Mouse (Mus musculus): Measurements from ENCODE around the gene Cerk. TPM values are rescaled to one million over a fixed set of nuclear protein-coding genes. Genes with fewer than 3 reads are reported as not detected.
"Not testable (repeated sequence)": the region's sequence is repeated elsewhere in the genome, so short reads cannot be mapped to it uniquely, and the experiment has no call there.

Gene Cerk
- polyA plus RNA-seq, 1 experiment from 2014 or later = 16.8 TPM

DNA sequence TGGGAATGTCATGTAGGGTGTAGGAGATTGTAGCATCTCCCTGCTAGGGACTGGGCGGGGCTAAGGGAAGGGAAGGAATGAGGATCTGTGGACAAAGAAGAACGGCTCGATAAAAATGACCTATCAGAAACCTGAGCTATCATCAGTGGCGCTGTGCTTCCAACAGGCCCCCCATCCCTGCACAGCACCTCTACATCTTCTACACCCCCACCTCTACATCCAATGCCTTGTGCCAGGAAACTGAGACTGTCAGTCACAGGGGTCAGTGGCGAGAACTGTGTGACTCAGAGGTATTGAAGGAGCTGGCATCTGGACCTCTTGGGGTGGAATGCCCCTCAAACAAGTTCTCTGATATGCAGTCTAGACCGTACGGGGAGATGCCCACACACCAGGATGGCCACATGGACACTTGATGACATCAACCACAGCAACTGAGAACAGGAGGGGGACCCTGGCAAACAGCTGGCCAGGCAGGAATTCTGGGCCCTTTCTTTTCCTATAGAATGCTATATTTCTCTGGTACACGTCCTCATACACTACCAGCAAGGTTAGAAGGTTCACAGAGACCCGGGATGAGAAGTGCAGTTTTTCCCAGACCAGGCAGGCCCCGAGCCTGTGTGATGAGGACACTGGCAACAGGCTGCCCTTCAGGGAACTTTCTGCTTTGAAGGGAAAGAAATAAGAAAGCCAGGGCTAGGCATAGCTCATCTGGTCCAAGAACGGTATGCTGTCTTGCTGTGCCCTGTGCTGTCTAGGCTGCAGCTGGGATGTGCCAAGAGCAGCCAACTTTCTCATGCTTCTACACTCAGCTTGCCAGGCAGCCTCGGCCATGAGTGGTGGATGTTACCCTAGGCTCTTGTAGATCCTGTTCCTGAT lies 16.8 kb downstream of the Cerk start:
- Histone ChIP-seq H3K4me2 (replicated peaks) (no peak overlapping the region), H3K27ac (replicated peaks) (peak overlapping the region; percentile 48), H3K27me3 (no peaks in the 10 kb centered on the region), H3K9ac (no peak overlapping the region), H3K36me3 (0 out of 2 replicates have a peak, but pooled peaks cover 8% of the 10 kb centered on the region), H3K4me3 (replicated peaks) (no peak overlapping the region), H3K9me3 (replicated peaks) (no peaks in the 10 kb centered on the region), H3K4me1 (peaks cover 56% of the 10 kb centered on the region)
- WGBS = 76% methylated on average over 12 of the region's 12 CpGs
- ATAC-seq (ENCODE audit: insufficient number of reproducible peaks, low FRiP score, low TSS enrichment, low read depth) = no peak

DNA sequence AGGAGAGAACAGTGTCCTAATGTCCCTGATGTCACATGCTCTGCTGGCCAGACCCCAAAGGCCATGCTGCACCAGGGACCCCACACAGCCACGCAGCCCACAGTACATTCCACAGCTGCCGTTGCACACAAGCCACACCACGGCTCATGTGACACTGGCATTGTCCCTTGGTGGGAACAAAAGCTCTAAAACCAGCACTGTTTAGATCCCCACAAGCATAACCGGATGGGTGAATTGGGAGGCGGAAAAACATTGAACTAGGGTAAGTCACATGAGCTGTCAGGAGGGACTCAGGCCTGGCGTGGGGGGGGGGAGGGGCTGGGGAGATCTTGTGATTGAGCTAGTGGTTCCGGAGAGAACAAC lies 17.5 kb downstream of the Cerk start:
- Histone ChIP-seq H3K4me2 (replicated peaks) (no peak overlapping the region), H3K36me3 (0 out of 2 replicates have a peak, but pooled peaks cover 8% of the 10 kb centered on the region), H3K27ac (replicated peaks) (peak overlapping the region; percentile 66; the same call in 1 of the 2 replicates), H3K9me3 (replicated peaks) (no peaks in the 10 kb centered on the region), H3K27me3 (no peaks in the 10 kb centered on the region), H3K9ac (no peak overlapping the region), H3K4me3 (replicated peaks) (no peak overlapping the region), H3K4me1 (peaks cover 49% of the 10 kb centered on the region)
- 32% methylated on average over 7 of the region's 7 CpGs for WGBS
- no peak; the same call in 1 of the 2 replicates for ATAC-seq (ENCODE audit: insufficient number of reproducible peaks, low FRiP score, low TSS enrichment, low read depth)

DNA sequence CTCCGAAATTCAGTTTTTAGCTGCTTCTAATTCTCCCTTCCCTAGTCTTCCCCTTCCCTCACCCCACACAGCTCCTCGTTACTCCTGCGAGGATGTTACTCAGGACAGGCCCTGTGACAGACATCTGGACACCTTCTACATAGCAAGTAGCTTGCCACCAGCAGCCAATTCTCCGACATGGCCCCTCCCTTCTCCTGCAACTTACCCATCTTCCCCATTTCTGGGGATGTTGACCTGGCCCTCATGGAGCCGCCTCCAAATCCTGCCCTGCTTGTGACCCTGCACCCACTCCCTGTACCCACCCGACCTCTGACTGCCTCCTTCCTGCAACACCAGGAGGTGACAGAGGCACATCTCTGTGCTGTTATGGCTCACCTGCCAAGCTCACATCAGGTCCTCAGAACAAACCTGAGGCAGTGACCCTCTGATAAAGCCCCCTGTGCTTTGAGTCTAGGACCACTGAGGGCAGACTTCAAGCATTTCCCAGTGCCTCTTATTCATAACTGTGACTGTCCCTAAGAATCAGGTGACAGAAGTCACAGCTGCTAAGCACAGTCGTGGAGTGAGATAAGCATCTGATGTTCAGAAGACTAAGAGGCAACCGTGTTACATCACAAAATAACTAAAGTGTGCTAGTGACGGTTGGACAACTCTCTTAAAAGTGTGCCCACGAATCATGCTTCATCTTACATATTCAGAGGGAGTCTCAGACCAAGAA lies 18.0 kb downstream of the Cerk start:
- WGBS = 73% methylated on average over 10 of the region's 10 CpGs
- Histone ChIP-seq H3K9me3 (replicated peaks) (no peaks in the 10 kb centered on the region), H3K27ac (replicated peaks) (peak overlapping the region; percentile 66; the same call in 1 of the 2 replicates), H3K4me1 (peaks cover 44% of the 10 kb centered on the region), H3K27me3 (no peaks in the 10 kb centered on the region), H3K4me2 (replicated peaks) (no peak overlapping the region), H3K4me3 (replicated peaks) (no peak overlapping the region), H3K36me3 (peaks cover 8% of the 10 kb centered on the region; the same call in 1 of the 2 replicates), H3K9ac (no peak overlapping the region)
- no peak for ATAC-seq (ENCODE audit: insufficient number of reproducible peaks, low FRiP score, low TSS enrichment, low read depth)

DNA sequence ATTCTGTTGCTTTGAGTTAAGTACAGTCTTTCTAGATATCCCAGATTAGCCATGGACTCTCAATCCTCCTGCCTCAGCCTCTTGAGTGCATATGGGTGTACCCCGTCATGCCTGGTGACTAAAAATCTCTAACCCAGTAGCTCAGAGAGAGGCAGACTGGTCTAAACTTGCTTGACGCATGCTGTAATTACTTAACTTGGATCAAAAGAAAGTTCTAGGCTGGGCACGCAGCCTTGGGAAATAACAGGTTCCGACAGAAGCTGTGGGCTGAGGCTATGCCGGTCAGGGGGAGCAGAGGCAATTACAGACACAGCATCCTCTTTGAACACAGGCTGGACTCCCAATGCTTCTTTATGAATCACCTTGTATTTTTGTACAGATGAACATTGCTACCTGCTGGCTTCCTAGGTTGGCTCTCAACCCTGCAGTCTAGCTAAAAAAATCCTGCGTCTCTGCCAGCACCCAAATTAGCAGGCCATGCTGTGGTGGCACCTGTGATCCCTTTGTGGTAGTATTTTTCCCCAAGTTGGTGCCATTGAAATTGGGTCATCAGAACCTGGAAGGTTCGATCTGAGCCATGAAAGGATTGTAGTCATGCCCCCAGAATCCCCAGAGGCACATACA lies 18.8 kb downstream of the Cerk start:
- peak overlapping the region; percentile 66; the same call in 1 of the 2 replicates for H3K27ac ChIP-seq (replicated peaks)
- no peak overlapping the region for H3K4me2 ChIP-seq (replicated peaks)
- ATAC-seq (ENCODE audit: insufficient number of reproducible peaks, low FRiP score, low TSS enrichment, low read depth) = peak; percentile 40; the same call in 1 of the 2 replicates
- H3K27me3 ChIP-seq = no peaks in the 10 kb centered on the region
- no peak overlapping the region for H3K4me3 ChIP-seq (replicated peaks)
- H3K4me1 ChIP-seq = peaks cover 37% of the 10 kb centered on the region
- no peaks in the 10 kb centered on the region for H3K9me3 ChIP-seq (replicated peaks)
- peaks cover 15% of the 10 kb centered on the region; the same call in 1 of the 2 replicates for H3K36me3 ChIP-seq
- WGBS = 77% methylated on average over 7 of the region's 7 CpGs
- H3K9ac ChIP-seq = no peak overlapping the region

DNA sequence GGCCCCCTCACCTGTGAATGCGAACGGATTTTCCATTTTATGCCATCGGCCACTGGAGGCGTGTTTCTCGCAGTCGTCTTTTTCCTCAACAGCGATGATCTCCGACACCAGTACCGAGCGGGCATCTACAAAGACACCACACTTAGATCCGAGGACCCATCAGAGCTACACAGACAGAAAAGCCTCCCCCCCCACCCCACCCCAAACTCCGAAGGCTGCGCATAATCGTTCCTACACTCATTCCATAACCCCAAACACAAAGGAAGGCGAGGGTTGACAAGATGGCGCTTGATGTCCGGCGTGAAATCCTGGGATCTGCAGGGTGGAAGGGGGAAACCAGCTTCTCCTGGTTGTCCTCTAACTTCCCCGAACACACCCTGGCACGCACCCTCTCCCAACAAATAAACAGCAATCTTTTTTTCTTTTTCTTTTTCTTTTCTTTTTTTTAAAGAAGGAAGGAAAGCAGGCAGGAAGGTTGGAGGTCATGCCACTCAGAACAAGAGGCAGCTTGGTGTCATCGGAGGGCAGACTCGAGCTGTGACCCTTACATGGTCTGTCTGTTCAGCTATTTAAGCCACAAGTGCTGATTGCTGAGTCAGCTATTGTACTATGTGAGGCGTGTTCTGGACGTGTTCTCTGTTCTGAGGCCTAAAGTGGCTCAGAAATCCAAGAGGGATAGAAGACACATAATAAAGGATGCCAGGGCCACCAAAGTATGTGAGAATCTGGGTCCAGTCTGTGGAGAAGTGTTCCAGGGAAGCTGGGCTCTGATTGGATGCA lies 19.9 kb downstream of the Cerk start:
- WGBS = 89% methylated on average over 24 of the region's 24 CpGs
- no peaks in the 10 kb centered on the region for H3K27me3 ChIP-seq
- ATAC-seq (ENCODE audit: insufficient number of reproducible peaks, low FRiP score, low TSS enrichment, low read depth) = no peak
- H3K4me1 ChIP-seq = peaks cover 28% of the 10 kb centered on the region
- H3K4me3 ChIP-seq (replicated peaks) = no peak overlapping the region
- no peak overlapping the region for H3K4me2 ChIP-seq (replicated peaks)
- no peak overlapping the region for H3K27ac ChIP-seq (replicated peaks)
- no peaks in the 10 kb centered on the region for H3K9me3 ChIP-seq (replicated peaks)
- H3K36me3 ChIP-seq = peaks cover 25% of the 10 kb centered on the region
- no peak overlapping the region for H3K9ac ChIP-seq

DNA sequence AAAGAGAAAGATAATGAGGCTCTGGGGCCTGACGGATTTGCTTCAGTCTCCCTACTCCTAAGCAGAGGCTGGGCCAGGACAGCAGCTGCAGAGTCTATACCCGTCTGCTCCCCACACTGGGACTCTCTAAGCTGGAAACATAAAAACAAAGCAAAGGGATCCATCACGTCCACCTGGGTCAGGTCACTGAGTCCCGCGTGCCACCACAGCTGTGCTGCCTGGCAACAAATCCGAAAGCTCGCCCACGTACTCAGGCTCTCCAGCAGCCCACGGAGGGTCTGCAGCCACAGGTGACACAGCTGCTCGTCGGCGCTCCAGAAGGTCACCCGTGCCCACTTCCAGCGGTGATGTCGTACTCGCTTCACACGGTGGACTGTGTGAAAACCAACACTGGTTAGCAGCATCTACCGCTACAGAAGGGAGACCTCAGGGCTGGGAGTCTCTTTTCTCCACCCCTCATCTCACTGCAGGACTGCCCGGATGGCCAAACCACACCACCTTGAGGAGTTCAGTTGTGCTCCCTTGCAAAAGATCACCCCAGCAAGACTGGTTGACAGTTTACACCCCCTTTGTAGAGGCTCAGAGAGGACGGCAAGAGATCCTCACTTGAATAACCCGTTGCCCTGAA lies 21.1 kb downstream of the Cerk start:
- Histone ChIP-seq H3K27me3 (no peaks in the 10 kb centered on the region), H3K4me2 (replicated peaks) (no peak overlapping the region), H3K27ac (replicated peaks) (no peak overlapping the region), H3K36me3 (peaks cover 25% of the 10 kb centered on the region), H3K4me3 (replicated peaks) (no peak overlapping the region), H3K9me3 (replicated peaks) (no peaks in the 10 kb centered on the region), H3K9ac (no peak overlapping the region), H3K4me1 (peaks cover 24% of the 10 kb centered on the region)
- ATAC-seq (ENCODE audit: insufficient number of reproducible peaks, low FRiP score, low TSS enrichment, low read depth) = no peak
- 83% methylated on average over 21 of the region's 21 CpGs for WGBS

DNA sequence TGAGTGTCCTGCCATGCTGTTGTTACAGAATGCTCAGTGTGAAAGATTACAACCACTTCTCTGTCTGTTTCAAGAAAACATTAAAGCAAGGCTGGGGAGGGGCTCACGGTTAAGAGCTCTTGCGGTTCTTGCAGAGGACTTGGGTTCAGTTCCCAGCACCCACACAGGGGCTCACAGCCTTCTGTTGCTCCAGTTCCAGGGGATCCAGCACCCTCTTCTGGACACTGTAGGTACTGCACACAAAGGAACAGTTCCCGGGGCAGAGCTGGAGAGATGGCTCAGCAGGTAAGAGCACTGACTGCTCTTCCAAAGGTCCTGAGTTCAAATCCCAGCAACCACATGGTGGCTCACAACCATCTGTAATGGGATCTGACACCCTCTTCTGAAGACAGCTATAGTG lies 24.1 kb downstream of the Cerk start:
- not testable (repeated sequence) for H3K27ac ChIP-seq (replicated peaks); H3K9ac ChIP-seq; H3K9me3 ChIP-seq (replicated peaks); ATAC-seq (ENCODE audit: insufficient number of reproducible peaks, low FRiP score, low TSS enrichment, low read depth); H3K4me1 ChIP-seq; H3K27me3 ChIP-seq; H3K4me2 ChIP-seq (replicated peaks); H3K4me3 ChIP-seq (replicated peaks)
- H3K36me3 ChIP-seq = peaks cover 32% of the 10 kb centered on the region
- WGBS = 97% methylated on average over 3 of the region's 3 CpGs

DNA sequence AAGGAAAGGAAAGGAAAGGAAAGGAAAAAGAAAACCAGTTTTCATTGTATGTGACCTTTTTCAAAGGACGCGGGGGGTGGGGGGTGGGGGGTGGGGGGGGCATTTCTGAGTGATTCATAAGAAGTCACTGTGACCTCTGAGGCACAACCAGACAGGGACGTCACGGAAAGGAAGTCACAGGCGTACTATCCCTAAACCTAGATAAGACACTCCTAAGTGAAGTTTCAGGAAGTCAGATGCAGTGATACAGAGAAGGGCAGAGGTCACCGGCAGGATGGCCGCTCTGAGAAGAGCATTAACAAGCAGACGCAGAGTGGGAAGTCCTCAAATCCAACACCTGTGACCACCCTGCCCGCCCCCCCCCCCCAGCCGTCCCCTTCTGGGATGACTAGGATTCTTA lies 25.0 kb downstream of the Cerk start:
- no peaks in the 10 kb centered on the region for H3K9me3 ChIP-seq (replicated peaks)
- H3K4me2 ChIP-seq (replicated peaks) = no peak overlapping the region
- no peaks in the 10 kb centered on the region for H3K27me3 ChIP-seq
- H3K27ac ChIP-seq (replicated peaks) = no peak overlapping the region
- ATAC-seq (ENCODE audit: insufficient number of reproducible peaks, low FRiP score, low TSS enrichment, low read depth) = no peak
- 77% methylated on average over 10 of the region's 10 CpGs for WGBS
- H3K36me3 ChIP-seq = peaks cover 40% of the 10 kb centered on the region
- H3K4me3 ChIP-seq (replicated peaks) = no peak overlapping the region
- no peaks in the 10 kb centered on the region for H3K4me1 ChIP-seq
- no peak overlapping the region for H3K9ac ChIP-seq

DNA sequence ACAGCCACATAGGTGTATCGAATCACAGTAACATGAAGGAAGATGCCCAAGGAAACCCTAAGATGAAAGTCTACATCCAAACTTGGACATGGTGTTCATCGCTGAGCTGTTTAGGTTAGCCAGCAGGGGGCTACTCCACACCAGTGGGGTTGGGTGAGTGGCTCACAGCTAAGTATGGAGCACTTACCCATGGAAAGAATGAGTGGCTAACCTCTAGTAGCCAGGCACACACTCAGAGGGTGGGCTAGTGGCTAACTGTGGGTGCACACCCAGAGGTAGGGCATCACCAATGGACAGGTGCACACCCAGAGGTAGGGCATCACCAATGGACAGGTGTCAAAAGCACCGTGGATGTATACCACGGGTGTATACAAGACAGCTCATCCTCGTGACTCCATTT lies 26.2 kb downstream of the Cerk start:
- Histone ChIP-seq H3K4me2 (replicated peaks) (no peak overlapping the region), H3K27me3 (no peaks in the 10 kb centered on the region), H3K9ac (no peak overlapping the region), H3K27ac (replicated peaks) (no peak overlapping the region), H3K4me3 (replicated peaks) (no peak overlapping the region), H3K9me3 (replicated peaks) (no peaks in the 10 kb centered on the region), H3K36me3 (peaks cover 37% of the 10 kb centered on the region), H3K4me1 (no peaks in the 10 kb centered on the region)
- 85% methylated on average over 5 of the region's 5 CpGs for WGBS
- ATAC-seq (ENCODE audit: insufficient number of reproducible peaks, low FRiP score, low TSS enrichment, low read depth) = no peak

DNA sequence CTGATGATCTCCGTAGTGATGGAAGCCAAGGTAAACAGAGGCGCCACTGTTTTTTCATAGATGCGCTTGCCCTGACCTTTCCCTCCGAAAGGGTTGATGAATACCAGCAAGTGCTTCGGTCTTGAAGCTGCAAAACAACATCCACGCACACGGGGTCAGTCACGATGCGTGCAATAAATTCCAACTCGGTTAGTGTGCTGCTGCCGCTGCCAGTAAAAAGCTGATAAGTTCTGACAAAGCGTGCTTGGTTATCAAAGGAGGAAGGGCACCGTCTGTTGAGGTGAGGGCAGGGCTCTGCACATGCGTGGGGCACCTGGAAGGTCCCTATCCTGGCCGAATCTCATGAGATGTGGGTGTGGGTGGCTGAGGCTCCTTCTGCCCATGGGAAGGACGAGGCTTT lies 26.8 kb downstream of the Cerk start:
- no peaks in the 10 kb centered on the region for H3K9me3 ChIP-seq (replicated peaks)
- H3K9ac ChIP-seq = no peak overlapping the region
- H3K4me2 ChIP-seq (replicated peaks) = no peak overlapping the region
- H3K36me3 ChIP-seq = peaks cover 40% of the 10 kb centered on the region
- no peaks in the 10 kb centered on the region for H3K27me3 ChIP-seq
- no peak for ATAC-seq (ENCODE audit: insufficient number of reproducible peaks, low FRiP score, low TSS enrichment, low read depth)
- H3K4me3 ChIP-seq (replicated peaks) = no peak overlapping the region
- WGBS = 87% methylated on average over 16 of the region's 16 CpGs
- H3K4me1 ChIP-seq = no peaks in the 10 kb centered on the region
- no peak overlapping the region for H3K27ac ChIP-seq (replicated peaks)
